Mouse (Mus musculus): Measurements from ENCODE around the gene Gpr157.

Gene Gpr157

GRCm38 (mm10) chr4:150112867-150113266 lies 25.7 kb downstream of the Gpr157 start:
- DNase-seq: peak; percentile 73 to 90

- peak; percentile 71 to 75 for DNase-seq
Observed at GRCm38 (mm10) chr4:150114505-150115061, 27.4 kb downstream of the Gpr157 start.

- DNase-seq: peak in 1 of 2 experiments; percentile 24
Observed at GRCm38 (mm10) chr4:150117311-150117710, 30.1 kb downstream of the Gpr157 start.

- DNase-seq: no peak
Observed at GRCm38 (mm10) chr4:150118163-150118562, 31.0 kb downstream of the Gpr157 start.

GRCm38 (mm10) chr4:150119055-150119454 lies 31.9 kb downstream of the Gpr157 start, which contains the start of gene Slc2a5:
TSS of gene Slc2a5 (plus strand) at chr4:150119283.
- peak in 1 of 2 experiments; percentile 24 for DNase-seq

GRCm38 (mm10) chr4:150119640-150120039 lies 32.5 kb downstream of the Gpr157 start:
- DNase-seq: peak; percentile 83 to 89

GRCm38 (mm10) chr4:150120173-150120833 lies 33.1 kb downstream of the Gpr157 start:
- DNase-seq: peak; percentile 73 to 74

- peak; percentile 34 to 35 for DNase-seq
Observed at GRCm38 (mm10) chr4:150121430-150121829, 34.3 kb downstream of the Gpr157 start.

- peak in 1 of 2 experiments; percentile 53 for DNase-seq
Observed at GRCm38 (mm10) chr4:150122476-150122875, 35.3 kb downstream of the Gpr157 start.

- no peak for DNase-seq
Observed at GRCm38 (mm10) chr4:150126373-150126772, 39.2 kb downstream of the Gpr157 start.

GRCm38 (mm10) chr4:150127894-150128293 lies 40.7 kb downstream of the Gpr157 start:
- peak; percentile 62 for DNase-seq

- peak; percentile 65 to 72 for DNase-seq
Observed at GRCm38 (mm10) chr4:150128571-150128970, 41.4 kb downstream of the Gpr157 start.

- no peak for DNase-seq
Observed at GRCm38 (mm10) chr4:150130661-150131060, 43.5 kb downstream of the Gpr157 start.

- peak; percentile 87 to 90 for DNase-seq
Observed at GRCm38 (mm10) chr4:150132692-150133271, 45.6 kb downstream of the Gpr157 start.

GRCm38 (mm10) chr4:150135254-150135653 lies 48.1 kb downstream of the Gpr157 start:
- no peak for DNase-seq

GRCm38 (mm10) chr4:150136693-150137092 lies 49.5 kb downstream of the Gpr157 start:
- peak; percentile 60 to 89 for DNase-seq

- DNase-seq: no peak
Observed at GRCm38 (mm10) chr4:150137368-150138083, 50.4 kb downstream of the Gpr157 start.

GRCm38 (mm10) chr4:150138084-150138543 lies 50.9 kb downstream of the Gpr157 start:
- DNase-seq: peak; percentile 50 to 54

- peak in 1 of 2 experiments; percentile 23 for DNase-seq
Observed at GRCm38 (mm10) chr4:150139090-150139489, 51.9 kb downstream of the Gpr157 start.

- no peak for DNase-seq
Observed at GRCm38 (mm10) chr4:150140346-150140745, 53.2 kb downstream of the Gpr157 start.

GRCm38 (mm10) chr4:150144242-150144641 lies 57.1 kb downstream of the Gpr157 start:
- peak in 1 of 2 experiments; percentile 28 for DNase-seq

GRCm38 (mm10) chr4:150146286-150146685 lies 59.1 kb downstream of the Gpr157 start:
- DNase-seq: no peak

GRCm38 (mm10) chr4:150151045-150151444 lies 63.9 kb downstream of the Gpr157 start:
- DNase-seq: no peak
